Mouse (Mus musculus): ENCODE data around the gene Mmaa. TPM values are rescaled to one million over a fixed set of nuclear protein-coding genes. Genes with fewer than 3 reads are reported as not detected.

Mmaa gene
- polyA plus RNA-seq (2015; fragmentation: Nextera tagmentation; extraction: Ambion mirVana): 16.7 and 17.8 TPM in 2 replicates

DNA sequence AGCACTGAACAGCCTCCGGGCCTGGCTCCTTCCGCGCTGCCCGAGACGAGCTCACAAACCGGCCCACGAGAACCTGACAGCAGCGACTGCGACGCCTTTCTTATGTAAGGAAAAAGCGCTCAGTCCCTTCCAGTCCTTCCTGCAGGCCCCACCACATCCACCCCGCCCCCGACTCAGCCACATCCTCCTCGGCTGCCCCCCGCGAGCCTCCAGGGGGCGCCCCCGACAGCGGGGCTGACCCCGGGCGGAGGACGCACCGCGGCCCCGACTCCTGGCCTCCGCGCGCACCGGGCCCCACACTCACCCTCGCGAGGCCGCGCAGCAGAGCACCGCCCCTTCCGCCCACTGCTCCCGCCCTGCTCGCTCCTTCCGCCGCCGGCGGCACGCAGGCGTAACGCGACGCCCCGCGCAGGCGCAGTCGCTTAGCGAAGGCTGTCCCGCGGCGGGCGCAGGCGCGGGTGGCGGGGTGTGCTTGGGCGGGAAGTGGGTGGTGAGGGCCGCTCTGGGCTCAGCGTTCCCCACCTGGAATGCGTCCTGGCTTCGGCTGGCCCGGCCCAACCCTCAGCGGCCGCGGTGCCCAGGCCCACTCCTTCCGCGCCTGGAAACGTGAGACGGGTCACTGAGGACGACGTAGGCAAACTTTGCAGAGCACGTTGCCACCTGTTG is at the start of gene Mmaa:
Gene Mmaa (minus strand): TSS at position 328 of the 666 bp plus-strand sequence.
- ATAC-seq (ENCODE audit: low FRiP score, low read depth): peak; percentile 98
- Histone ChIP-seq H3K4me3 (peak within 1 kb of the TSS; percentile 74), H3K27ac (replicated peaks) (peak within 1 kb of the TSS; percentile 97), H3K27me3 (no peaks in the 10 kb centered on the region), H3K9ac (peak within 1 kb of the TSS; percentile 83), H3K4me2 (peak within 1 kb of the TSS; percentile 86), H3K4me1 (replicated peaks) (peaks cover 32% of the 10 kb centered on the region), H3K36me3 (no peaks in the 10 kb centered on the region), H3K9me3 (no peaks in the 10 kb centered on the region)
- WGBS: under 1% methylated on average over 73 of the region's 74 CpGs

GRCm38 (mm10) chr8:79341236-79341635 is 46.5 kb upstream of the Mmaa start:
- Histone ChIP-seq H3K27ac (replicated peaks) (no peak overlapping the region), H3K9ac (no peak overlapping the region), H3K36me3 (peaks cover 41% of the 10 kb centered on the region), H3K4me2 (no peak overlapping the region), H3K9me3 (no peaks in the 10 kb centered on the region), H3K27me3 (no peaks in the 10 kb centered on the region), H3K4me3 (no peak overlapping the region), H3K4me1 (replicated peaks) (no peaks in the 10 kb centered on the region)
- 92% methylated on average over 8 of the region's 8 CpGs for WGBS
- ATAC-seq (ENCODE audit: low FRiP score, low read depth): no peak

- WGBS: 77% methylated on average over 9 of the region's 9 CpGs
- Histone ChIP-seq H3K27me3 (no peaks in the 10 kb centered on the region), H3K4me1 (replicated peaks) (no peaks in the 10 kb centered on the region), H3K4me2 (no peak overlapping the region), H3K36me3 (peaks cover 41% of the 10 kb centered on the region), H3K9me3 (no peaks in the 10 kb centered on the region), H3K4me3 (no peak overlapping the region), H3K9ac (no peak overlapping the region), H3K27ac (replicated peaks) (no peak overlapping the region)
- ATAC-seq (ENCODE audit: low FRiP score, low read depth): no peak
Observed at GRCm38 (mm10) chr8:79339555-79339954, 44.8 kb upstream of the Mmaa start.

DNA sequence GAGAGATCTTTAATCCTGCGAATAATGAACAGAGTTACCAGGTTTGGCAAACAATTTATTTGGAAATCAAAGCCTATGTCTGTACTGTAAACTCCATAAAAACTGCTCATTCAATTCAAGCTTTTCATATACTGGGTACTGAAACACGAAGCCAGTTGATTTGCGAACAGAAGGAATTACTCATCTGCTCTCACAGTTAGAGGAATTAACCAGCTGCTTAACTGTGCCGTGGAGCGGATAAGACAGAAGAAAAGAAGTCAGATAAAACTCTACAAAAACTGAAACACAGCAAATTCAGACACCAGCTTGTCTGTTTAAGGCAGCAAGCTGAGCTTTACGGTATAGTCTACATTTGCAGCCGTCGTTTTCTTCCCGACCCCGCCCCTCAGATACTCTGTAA is 43.9 kb upstream of the Mmaa start:
- ATAC-seq (ENCODE audit: low FRiP score, low read depth): no peak
- WGBS: 85% methylated on average over 10 of the region's 10 CpGs

DNA sequence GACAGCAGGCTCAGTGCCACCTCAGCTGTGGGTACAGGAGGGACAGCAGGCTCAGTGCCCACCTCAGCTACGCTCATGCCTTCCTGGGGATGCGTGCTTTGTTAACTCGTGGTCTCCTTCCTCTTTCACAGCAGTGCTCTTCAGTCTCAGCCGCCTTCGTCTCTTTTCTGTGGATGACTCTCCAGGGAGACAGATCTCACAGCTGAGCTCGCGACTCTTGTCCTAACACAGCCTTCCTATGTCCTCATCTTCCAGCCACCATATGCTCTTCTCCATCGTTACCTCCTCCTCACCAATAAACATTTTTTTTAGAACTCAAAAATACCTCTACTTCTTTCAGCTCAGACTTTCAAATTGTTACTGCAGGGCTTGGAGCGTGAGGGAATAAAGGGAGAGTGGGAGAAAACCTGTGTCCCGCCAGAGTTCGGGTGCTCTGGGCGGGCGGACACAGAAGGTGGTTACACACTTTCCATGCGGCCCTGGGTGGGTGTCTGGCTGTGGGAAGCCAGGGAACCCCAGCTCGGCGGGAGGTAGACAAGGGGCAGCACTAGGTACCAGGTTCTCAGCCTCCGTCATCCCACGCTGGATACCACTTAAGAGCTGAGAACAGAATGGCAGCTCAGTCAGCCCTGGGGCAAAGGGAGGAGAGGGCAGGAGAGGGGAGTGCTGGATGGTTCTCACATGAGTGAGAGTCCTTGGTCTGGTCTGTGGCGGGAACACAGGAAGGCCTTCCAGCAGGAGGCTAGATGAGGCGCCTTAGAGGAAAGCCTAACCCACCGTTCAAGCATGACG is 37.6 kb upstream of the Mmaa start:
- H3K4me2 ChIP-seq: no peak overlapping the region
- no peaks in the 10 kb centered on the region for H3K27me3 ChIP-seq
- 83% methylated on average over 22 of the region's 22 CpGs for WGBS
- no peak overlapping the region for H3K27ac ChIP-seq (replicated peaks)
- no peaks in the 10 kb centered on the region for H3K4me1 ChIP-seq (replicated peaks)
- no peaks in the 10 kb centered on the region for H3K9me3 ChIP-seq
- H3K4me3 ChIP-seq: no peak overlapping the region
- no peaks in the 10 kb centered on the region; the same call in 1 of the 2 replicates for H3K36me3 ChIP-seq
- no peak for ATAC-seq (ENCODE audit: low FRiP score, low read depth)
- no peak overlapping the region for H3K9ac ChIP-seq

More for the DNA sequence above, 43.9 kb upstream of the Mmaa start:
- Histone ChIP-seq H3K36me3 (peaks cover 39% of the 10 kb centered on the region), H3K4me3 (no peak overlapping the region), H3K9me3 (no peaks in the 10 kb centered on the region), H3K4me1 (replicated peaks) (no peaks in the 10 kb centered on the region), H3K9ac (no peak overlapping the region), H3K27me3 (no peaks in the 10 kb centered on the region), H3K4me2 (no peak overlapping the region), H3K27ac (replicated peaks) (no peak overlapping the region)

DNA sequence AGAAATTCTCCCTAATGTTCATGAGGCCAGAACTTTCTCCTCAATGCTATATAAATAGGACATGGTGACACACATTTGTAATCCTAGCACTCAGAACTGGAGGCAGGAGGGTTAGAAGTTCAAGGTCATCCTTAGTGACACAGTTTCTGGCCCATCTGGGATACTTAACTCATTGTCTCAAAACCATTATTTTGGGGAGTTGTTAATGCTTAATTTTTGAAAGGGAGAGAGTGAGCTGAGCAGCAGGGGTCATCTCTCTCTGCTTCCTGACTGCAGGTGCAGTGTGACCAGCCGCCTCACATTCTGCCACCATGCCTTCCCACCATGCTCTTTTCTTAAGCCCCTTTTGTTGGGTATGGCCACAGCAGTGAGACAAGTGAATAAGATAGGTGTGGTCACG is 36.8 kb upstream of the Mmaa start:
- Histone ChIP-seq H3K4me2 (no peak overlapping the region), H3K4me1 (replicated peaks) (no peaks in the 10 kb centered on the region), H3K36me3 (no peaks in the 10 kb centered on the region), H3K9me3 (no peaks in the 10 kb centered on the region), H3K9ac (no peak overlapping the region), H3K27me3 (no peaks in the 10 kb centered on the region), H3K4me3 (no peak overlapping the region), H3K27ac (replicated peaks) (no peak overlapping the region)
- 85% methylated on average over 2 of the region's 2 CpGs for WGBS
- ATAC-seq (ENCODE audit: low FRiP score, low read depth): no peak

DNA sequence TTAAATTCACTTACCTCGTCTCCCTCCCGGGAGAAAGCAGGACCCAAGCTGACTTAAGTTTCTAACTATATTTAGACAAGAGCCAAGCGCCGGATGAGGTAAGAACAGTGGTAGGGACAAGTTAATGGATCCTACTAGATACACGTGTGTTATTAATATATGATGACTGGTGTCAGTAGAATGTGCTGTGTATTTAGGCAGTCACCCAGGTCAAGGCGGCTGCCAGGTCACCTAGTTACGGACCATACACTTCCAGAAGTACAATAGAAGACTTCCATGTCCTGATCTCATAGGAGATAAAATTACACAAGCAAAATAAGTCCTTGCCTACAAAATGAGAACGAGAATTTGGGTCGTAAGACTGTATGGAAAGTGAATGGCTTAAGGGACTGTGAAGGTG is 36.3 kb upstream of the Mmaa start:
- H3K4me1 ChIP-seq (replicated peaks): no peaks in the 10 kb centered on the region
- no peak overlapping the region for H3K9ac ChIP-seq
- ATAC-seq (ENCODE audit: low FRiP score, low read depth): no peak
- no peak overlapping the region for H3K4me2 ChIP-seq
- H3K27me3 ChIP-seq: no peaks in the 10 kb centered on the region
- H3K4me3 ChIP-seq: no peak overlapping the region
- H3K9me3 ChIP-seq: no peaks in the 10 kb centered on the region
- H3K27ac ChIP-seq (replicated peaks): no peak overlapping the region
- no peaks in the 10 kb centered on the region for H3K36me3 ChIP-seq
- 88% methylated on average over 9 of the region's 9 CpGs for WGBS

DNA sequence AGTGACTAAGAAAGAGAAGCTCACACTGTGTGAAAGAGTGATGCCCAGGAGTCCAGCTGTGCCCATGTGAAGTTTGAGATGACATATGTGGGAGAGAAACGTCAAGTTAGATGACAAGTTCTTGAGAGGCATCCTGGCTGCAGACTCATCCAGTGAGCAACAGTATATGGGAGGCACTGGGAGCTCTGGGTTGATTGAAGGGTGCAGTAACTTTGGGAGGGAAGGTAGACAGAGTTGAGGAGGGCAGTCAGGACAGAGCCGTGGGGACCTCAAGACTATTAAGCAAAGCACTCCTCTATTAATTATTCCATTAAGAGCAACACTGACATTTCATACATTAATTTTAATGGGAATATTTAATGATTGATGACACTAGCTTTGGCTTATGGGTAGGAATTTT is 35.0 kb upstream of the Mmaa start:
- Histone ChIP-seq H3K9me3 (no peaks in the 10 kb centered on the region), H3K27me3 (no peaks in the 10 kb centered on the region), H3K4me3 (no peak overlapping the region), H3K4me1 (replicated peaks) (0 out of 2 replicates have a peak, but pooled peaks cover 3% of the 10 kb centered on the region), H3K4me2 (no peak overlapping the region), H3K36me3 (no peaks in the 10 kb centered on the region), H3K9ac (no peak overlapping the region), H3K27ac (replicated peaks) (no peak overlapping the region)
- WGBS: 82% methylated on average over 2 of the region's 2 CpGs
- no peak for ATAC-seq (ENCODE audit: low FRiP score, low read depth)

- WGBS: 87% methylated on average over 4 of the region's 4 CpGs
- no peak overlapping the region for H3K9ac ChIP-seq
- H3K36me3 ChIP-seq: no peaks in the 10 kb centered on the region
- no peak overlapping the region for H3K4me3 ChIP-seq
- H3K27me3 ChIP-seq: no peaks in the 10 kb centered on the region
- no peak for ATAC-seq (ENCODE audit: low FRiP score, low read depth)
- no peak overlapping the region for H3K27ac ChIP-seq (replicated peaks)
- 0 out of 2 replicates have a peak, but pooled peaks cover 3% of the 10 kb centered on the region for H3K4me1 ChIP-seq (replicated peaks)
- H3K4me2 ChIP-seq: no peak overlapping the region
- H3K9me3 ChIP-seq: no peaks in the 10 kb centered on the region
Observed at GRCm38 (mm10) chr8:79329182-79329581, 34.4 kb upstream of the Mmaa start.

- WGBS: 86% methylated on average over 6 of the region's 6 CpGs
- 0 out of 2 replicates have a peak, but pooled peaks cover 3% of the 10 kb centered on the region for H3K4me1 ChIP-seq (replicated peaks)
- H3K27me3 ChIP-seq: no peaks in the 10 kb centered on the region
- no peaks in the 10 kb centered on the region for H3K36me3 ChIP-seq
- no peak overlapping the region for H3K27ac ChIP-seq (replicated peaks)
- H3K9ac ChIP-seq: no peak overlapping the region
- no peak for ATAC-seq (ENCODE audit: low FRiP score, low read depth)
- no peak overlapping the region for H3K4me2 ChIP-seq
- H3K4me3 ChIP-seq: no peak overlapping the region
- no peaks in the 10 kb centered on the region for H3K9me3 ChIP-seq
Observed at GRCm38 (mm10) chr8:79325510-79325909, 30.8 kb upstream of the Mmaa start.

- no peaks in the 10 kb centered on the region for H3K9me3 ChIP-seq
- no peaks in the 10 kb centered on the region for H3K36me3 ChIP-seq
- 0 out of 2 replicates have a peak, but pooled peaks cover 3% of the 10 kb centered on the region for H3K4me1 ChIP-seq (replicated peaks)
- no peak overlapping the region for H3K27ac ChIP-seq (replicated peaks)
- 81% methylated on average over 5 of the region's 5 CpGs for WGBS
- no peaks in the 10 kb centered on the region for H3K27me3 ChIP-seq
- ATAC-seq (ENCODE audit: low FRiP score, low read depth): no peak
- no peak overlapping the region for H3K4me2 ChIP-seq
- H3K4me3 ChIP-seq: no peak overlapping the region
- H3K9ac ChIP-seq: no peak overlapping the region
Observed at GRCm38 (mm10) chr8:79324928-79325327, 30.2 kb upstream of the Mmaa start.

DNA sequence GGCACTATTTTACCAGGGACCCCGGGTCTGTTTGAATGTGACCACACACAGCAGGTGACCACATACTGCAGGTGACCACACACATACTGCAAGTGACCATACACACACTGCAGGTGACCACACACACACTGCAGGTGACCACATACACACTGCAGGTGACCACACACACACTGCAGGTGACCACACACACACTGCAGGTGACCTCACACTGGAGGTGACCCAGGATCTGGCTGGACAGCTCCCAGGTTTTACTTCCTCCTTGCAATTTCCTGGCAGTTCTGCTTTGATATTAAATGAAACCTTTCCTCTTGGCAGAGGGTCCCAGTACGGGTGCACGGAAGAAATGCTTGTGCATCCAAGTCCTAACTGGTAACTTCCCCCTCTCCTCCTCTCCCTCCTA is 29.3 kb upstream of the Mmaa start:
- Histone ChIP-seq H3K36me3 (no peaks in the 10 kb centered on the region), H3K27me3 (no peaks in the 10 kb centered on the region), H3K4me3 (no peak overlapping the region), H3K9me3 (no peaks in the 10 kb centered on the region), H3K27ac (replicated peaks) (no peak overlapping the region), H3K4me2 (no peak overlapping the region), H3K4me1 (replicated peaks) (0 out of 2 replicates have a peak, but pooled peaks cover 3% of the 10 kb centered on the region), H3K9ac (no peak overlapping the region)
- WGBS: 67% methylated on average over 3 of the region's 3 CpGs
- ATAC-seq (ENCODE audit: low FRiP score, low read depth): no peak

Measured in hindbrain, embryonic 15.5 days (tissue).